Mouse (Mus musculus) stomach, postnatal 0 days (tissue): ENCODE data around the gene Nvl.

Source experiments
- CTCF ChIP-seq: IDR thresholded peaks from 2 replicates; pipeline ENCODE4 v1.5.1; 2016; ENCODE audit warnings: antibody characterized with exemption, low read depth, mild to moderate bottlenecking, moderate library complexity
- EP300 ChIP-seq: optimal IDR thresholded peaks from 2 replicates; pipeline ENCODE3; 2016; ENCODE audit warnings: antibody characterized with exemption

DNA sequence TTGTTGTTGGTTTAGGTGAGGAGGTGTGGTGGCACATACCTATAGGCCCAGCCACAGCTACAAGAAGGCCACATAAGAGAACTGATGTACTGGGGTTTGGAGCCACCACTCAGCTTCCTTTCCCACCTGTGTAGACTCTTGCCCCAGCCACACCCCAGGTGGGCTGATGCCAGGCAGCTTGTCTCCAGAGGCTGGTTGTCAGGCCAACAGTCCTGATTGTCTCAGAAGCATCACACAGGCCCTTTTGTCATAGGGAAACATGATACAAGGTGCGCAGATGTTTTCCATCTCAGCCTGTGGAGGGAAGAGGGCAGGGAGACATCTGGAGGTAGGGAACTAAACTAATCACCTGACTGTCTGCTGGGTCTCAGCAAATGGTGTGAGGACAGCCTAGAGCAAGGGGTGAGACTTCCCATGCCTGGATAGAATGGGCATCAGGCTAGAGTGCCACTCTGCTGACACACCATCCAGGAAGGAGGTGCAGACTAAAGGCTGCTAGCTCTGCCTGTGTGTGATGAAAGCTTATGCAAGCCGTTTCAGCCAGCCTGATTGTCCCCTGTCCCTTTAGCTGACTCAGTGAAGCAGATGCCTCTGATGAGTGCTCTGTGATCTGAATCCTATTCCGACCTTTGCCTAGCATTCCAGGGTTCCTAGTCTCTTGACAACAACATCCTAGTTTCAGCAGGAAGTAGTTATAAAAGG, 82.1 kb downstream of the Nvl start:
- TF ChIP-seq CTCF (no peak), EP300 (no peak)
